Mouse (Mus musculus) cerebellum, postnatal 10 days (tissue): ENCODE measurements around the gene Zfp688.
A peak's percentile ranks its signal among the peaks of the same experiment; 100 is the strongest.
"Not testable (repeated sequence)": the region's sequence is repeated elsewhere in the genome, so short reads cannot be mapped to it uniquely, and the experiment has no call there.

Experiments
- DNase-seq, 2 experiments: peaks; one replicate each; pipeline ENCODE4 v3.0.0; 2021; ENCODE audit warnings: mixed read lengths in 2 of 2

The Zfp688 gene

DNA sequence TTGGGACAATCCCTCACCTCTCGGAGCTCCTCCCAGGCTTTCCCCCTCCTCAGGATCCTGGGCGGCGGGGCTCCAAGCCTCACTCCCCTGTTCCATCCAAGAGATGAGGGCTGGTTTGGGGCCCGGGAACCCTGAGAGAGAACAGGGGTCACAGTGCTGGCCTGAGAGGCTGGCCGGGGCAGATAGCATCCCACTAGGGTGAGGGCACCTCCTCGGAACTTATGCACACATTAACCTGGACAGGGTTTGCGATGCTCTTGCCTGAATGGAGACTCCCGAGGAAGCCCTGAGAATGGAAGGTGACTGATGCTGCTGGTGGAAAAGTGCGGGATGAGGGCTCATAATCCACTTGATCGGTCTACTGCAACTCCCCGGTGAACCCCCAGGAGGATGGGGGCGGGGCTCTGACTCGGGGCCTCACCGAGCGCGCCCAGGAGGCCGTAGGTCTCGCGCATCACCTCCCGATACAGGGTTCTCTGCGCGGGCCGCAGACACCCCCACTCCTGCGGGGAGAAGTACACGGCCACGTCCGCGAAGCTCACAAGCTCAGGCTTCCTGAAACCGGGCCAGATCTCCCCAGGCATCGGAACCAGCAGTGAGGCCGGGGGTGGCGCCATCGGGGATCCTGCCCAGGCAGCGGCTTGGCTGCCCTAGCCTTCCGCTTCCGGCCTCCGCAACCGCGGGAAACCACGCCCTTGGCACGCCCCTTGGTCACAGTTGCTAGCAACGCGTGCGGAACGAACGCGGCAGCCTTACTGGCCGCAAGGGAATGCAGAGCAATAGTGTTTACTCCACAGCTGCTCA lies at the start of gene Zfp688:
Gene Zfp688 (minus strand): TSS at position 681 of the 804 bp plus-strand sequence.
- peak; percentile 96 to 97 for DNase-seq

GRCm38 (mm10) chr7:127471646-127472010 lies 49.8 kb upstream of the Zfp688 start:
- DNase-seq: peak; percentile 75 to 79

DNA sequence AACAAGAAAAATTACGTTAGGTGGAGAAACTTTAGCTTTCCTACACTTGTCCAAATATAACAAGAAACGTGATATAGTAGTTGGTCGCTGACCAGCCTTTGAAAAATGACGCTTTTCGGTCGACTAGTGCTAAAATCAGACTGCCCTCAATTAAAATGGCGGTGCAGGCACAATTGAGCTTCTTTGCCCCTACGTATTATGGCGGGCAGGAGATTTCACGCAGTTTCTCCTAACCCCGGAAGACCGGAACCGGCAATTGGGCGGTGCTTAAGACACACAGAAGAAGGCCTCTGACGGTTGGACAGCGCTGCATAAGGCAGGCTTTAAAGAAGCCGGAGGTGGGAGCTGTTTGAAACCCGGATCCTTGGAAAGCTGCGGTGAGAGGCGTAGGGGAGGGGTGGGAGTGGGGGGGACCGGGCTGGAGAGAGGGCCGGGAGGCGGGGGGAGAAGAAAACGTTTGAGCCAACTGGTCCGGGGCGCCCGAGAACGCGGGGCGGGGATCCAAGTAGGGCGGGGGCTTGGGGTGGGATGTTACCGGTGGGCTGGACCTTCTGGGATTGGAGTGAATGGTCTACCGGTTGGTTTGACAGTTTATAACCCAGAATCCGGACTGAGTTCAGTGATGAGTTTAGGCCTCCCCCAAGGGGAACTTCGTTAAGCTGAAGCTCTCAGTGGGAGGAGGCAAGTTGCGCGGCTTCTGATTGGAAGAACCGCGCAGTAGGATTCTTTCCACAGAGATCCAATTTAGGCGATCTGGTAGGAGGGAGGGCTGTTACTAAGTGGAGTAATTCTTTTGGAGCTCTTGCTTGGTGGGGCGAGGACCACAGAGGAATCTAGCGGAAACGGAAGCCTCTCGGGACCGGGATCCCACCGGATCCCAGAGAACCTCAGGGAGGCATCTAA lies 49.1 kb upstream of the Zfp688 start:
- peak; percentile 96 to 97 for DNase-seq

GRCm38 (mm10) chr7:127470011-127470715 lies 48.3 kb upstream of the Zfp688 start:
- DNase-seq: peak; percentile 48 to 66

GRCm38 (mm10) chr7:127466606-127467005 lies 44.7 kb upstream of the Zfp688 start:
- no peak for DNase-seq

DNA sequence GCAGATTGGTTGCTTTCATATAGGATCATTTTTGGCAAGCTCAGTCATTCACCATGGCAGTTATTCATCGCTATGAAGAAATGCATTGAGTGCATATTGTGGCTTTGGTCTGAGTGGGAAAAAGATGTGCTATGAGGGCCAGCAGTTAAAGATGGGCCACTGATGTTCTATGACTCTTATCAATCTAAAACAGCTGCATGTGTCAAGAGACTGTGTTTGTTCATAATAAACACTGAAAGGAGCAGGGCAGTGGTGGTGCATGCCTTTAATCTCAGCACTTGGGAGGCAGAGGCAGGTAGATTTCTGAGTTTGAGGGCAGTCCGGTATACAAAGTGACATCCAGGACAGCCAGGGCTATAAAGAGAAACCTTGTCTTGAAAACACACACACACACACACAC lies 43.8 kb upstream of the Zfp688 start:
- DNase-seq: not testable (repeated sequence)

- DNase-seq: no peak
These were observed 43.3 kb upstream of the Zfp688 start for GRCm38 (mm10) chr7:127465191-127465590.

GRCm38 (mm10) chr7:127459311-127459710 lies 37.4 kb upstream of the Zfp688 start, which contains the start of gene Prr14:
Gene Prr14, plus strand, starts transcription at chr7:127459611.
- not testable (repeated sequence) for DNase-seq

DNA sequence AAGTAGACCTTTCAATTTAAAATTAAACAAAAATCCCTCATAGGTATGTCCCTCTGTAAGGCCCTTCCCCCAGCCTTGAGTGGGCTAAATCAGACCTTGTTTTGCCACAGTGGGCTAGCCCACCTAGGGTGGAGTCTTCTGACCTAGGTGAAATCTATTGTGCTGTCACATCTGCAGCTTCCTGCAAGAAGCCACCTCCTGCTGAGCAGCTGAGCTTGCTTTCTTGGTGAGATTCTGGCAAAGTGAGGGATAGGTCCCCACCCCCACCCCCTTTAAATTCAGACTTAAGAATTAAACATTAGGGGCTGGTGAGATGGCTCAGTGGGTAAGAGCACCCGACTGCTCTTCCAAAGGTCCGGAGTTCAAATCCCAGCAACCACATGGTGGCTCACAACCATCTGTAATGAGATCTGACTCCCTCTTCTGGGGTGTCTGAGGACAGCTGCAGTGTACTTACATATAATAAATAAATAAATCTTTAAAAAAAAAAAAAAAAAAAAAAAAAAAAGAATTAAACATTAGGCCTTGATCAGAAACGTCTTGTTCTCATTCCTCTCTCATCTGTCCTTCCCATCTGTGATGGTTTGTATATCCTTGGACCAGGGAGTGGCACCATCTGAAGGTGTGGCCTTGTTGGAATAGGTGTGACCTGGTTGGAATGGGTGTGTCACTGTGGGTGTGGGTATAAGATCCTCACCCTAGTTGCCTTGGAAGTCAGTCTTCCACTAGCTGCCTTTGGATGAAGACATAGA lies 36.7 kb upstream of the Zfp688 start:
- not testable (repeated sequence) for DNase-seq

- DNase-seq: no peak
These were observed 33.0 kb upstream of the Zfp688 start for GRCm38 (mm10) chr7:127454905-127455304.

GRCm38 (mm10) chr7:127453056-127453455 lies 31.2 kb upstream of the Zfp688 start:
- no peak for DNase-seq

DNA sequence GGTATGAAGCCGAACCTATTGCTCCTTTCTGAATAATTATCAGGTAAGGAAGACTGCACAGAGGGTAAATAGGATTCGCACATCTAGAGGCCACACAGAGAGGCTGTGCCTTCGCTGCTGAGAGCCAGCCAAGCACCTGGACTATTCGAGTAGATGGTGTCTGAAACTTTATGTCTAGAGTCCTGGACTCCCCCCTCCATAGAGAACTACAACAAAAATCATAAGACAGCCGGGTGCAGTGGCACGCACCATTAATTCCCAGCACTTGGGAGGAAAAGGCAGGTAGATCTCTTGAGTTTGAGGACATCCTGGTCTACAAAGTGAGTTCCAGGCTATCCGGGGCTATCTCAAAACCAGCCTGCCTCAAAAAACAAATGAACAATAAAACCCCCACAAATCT lies 28.1 kb upstream of the Zfp688 start:
- no peak for DNase-seq

- DNase-seq: peak; percentile 96 to 97
These were observed 26.8 kb upstream of the Zfp688 start, which contains the start of gene Zfp689 for GRCm38 (mm10) chr7:127448521-127449300. Gene Zfp689, minus strand, starts transcription at chr7:127449158.

GRCm38 (mm10) chr7:127443976-127444375 lies 22.1 kb upstream of the Zfp688 start:
- no peak for DNase-seq

GRCm38 (mm10) chr7:127437724-127438123 lies 15.9 kb upstream of the Zfp688 start:
- DNase-seq: peak in 1 of 2 experiments; percentile 41

DNA sequence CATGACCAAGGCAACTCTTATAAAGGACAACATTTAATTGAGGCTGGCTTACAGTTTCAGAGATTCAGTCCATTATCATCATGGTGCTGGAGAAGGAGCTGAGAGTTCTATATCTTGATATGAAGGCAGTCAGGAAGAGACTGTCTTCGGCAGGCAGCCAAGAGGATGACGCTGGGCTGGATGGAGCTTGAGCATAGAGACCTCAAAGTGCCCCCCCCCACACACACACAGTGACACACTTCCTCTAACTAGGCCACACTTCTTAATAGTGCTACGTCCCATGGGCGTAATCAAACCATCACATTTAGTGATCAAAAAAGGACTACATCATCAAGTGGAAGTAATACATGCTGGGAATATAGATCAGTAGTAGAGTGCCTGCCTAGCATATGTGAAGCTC lies 13.3 kb upstream of the Zfp688 start:
- DNase-seq: no peak

- no peak for DNase-seq
These were observed 4.5 kb upstream of the Zfp688 start for GRCm38 (mm10) chr7:127426354-127426753.

GRCm38 (mm10) chr7:127425911-127426310 lies 4.0 kb upstream of the Zfp688 start:
- no peak for DNase-seq

GRCm38 (mm10) chr7:127425291-127425690 lies 3.4 kb upstream of the Zfp688 start:
- no peak for DNase-seq

- DNase-seq: peak; percentile 57 to 58
These were observed 379 bp upstream of the Zfp688 start for GRCm38 (mm10) chr7:127422247-127422646.

GRCm38 (mm10) chr7:127411418-127411817 lies 10.4 kb downstream of the Zfp688 start:
- DNase-seq: no peak
